Mouse (Mus musculus) liver, postnatal 0 days (tissue): ENCODE results near the gene Tmem121. TPM values are rescaled to one million over a fixed set of nuclear protein-coding genes. Genes with fewer than 3 reads are reported as not detected.

ENCODE experiments used
- ATAC-seq: fragments of 200-750 bp; cut with Nextera tagmentation; 2 replicates; pipeline ENCODE4 v1.8.0; 2017; ENCODE audit warnings: mild to moderate bottlenecking, moderate library complexity
- DNase-seq: peaks from one replicate; pipeline ENCODE4 v3.0.0-alpha.2; 2016
- H3K27ac ChIP-seq: fragments of 300-500 bp; sonication (generic); 2 replicates; pipeline ENCODE4 v1.5.1; 2014; ENCODE audit warnings: antibody characterized with exemption, moderate library complexity, mild to moderate bottlenecking, low read depth
- H3K27me3 ChIP-seq: fragments of 300-500 bp; sonication (generic); 2 replicates; pipeline ENCODE4 v1.6.1; 2014; ENCODE audit warnings: low read length, control low read depth, mixed read lengths; ENCODE audit not compliant: insufficient read depth
- H3K36me3 ChIP-seq: fragments of 300-500 bp; sonication (generic); replicated peaks from 2 replicates; pipeline ENCODE4 v1.6.1; 2014; ENCODE audit warnings: mild to moderate bottlenecking, control low read depth, low read length, moderate library complexity, mixed read lengths; ENCODE audit not compliant: insufficient read depth
- H3K4me1 ChIP-seq: fragments of 300-500 bp; sonication (generic); 2 replicates; pipeline ENCODE4 v1.6.1; 2014; ENCODE audit warnings: antibody characterized with exemption, mild to moderate bottlenecking, control low read depth; ENCODE audit not compliant: insufficient read depth
- H3K4me2 ChIP-seq: fragments of 300-500 bp; sonication (generic); 2 replicates; pipeline ENCODE4 v1.6.1; 2014; ENCODE audit warnings: low read depth, mild to moderate bottlenecking, low read length, moderate library complexity, mixed read lengths
- H3K4me3 ChIP-seq: fragments of 300-500 bp; sonication (generic); 2 replicates; pipeline ENCODE4 v1.5.1; 2014; ENCODE audit warnings: low read depth, low read length
- H3K9ac ChIP-seq: fragments of 300-500 bp; sonication (generic); replicated peaks from 2 replicates; pipeline ENCODE4 v1.6.1; 2014; ENCODE audit warnings: mild to moderate bottlenecking, moderate library complexity
- H3K9me3 ChIP-seq: fragments of 300-500 bp; sonication (generic); 2 replicates; pipeline ENCODE4 v1.6.1; 2016; ENCODE audit warnings: mild to moderate bottlenecking, control low read depth, low read length, mixed read lengths
- CTCF ChIP-seq: sonication (generic); IDR thresholded peaks from 2 replicates; pipeline ENCODE4 v1.5.1; 2016; ENCODE audit warnings: antibody characterized with exemption, low read depth
- EP300 ChIP-seq: IDR thresholded peaks from 2 replicates; pipeline ENCODE4 v1.6.1; 2016; ENCODE audit warnings: antibody characterized with exemption, low read depth, mild to moderate bottlenecking
- WGBS: fragments of 180-500 bp; shearing (Covaris S2); extraction: QIAGEN DNeasy Blood & Tissue Kit; methylation state at CpG from one replicate; pipeline ENCODE4 v1.1.7; 2014; ENCODE audit not compliant: insufficient replicate concordance; 5-methylcytosine and 5-hydroxymethylcytosine counted together
- polyA plus RNA-seq: library from polyadenylated mRNA; unstranded; fragments of >200 nt; fragmentation: Nextera tagmentation; extraction: Ambion mirVana; gene quantifications from 2 replicates; pipeline ENCODE4 v1.2.1, GENCODE M21; 2015

Tmem121 gene
- polyA plus RNA-seq, 1 experiment from 2014 or later: 0.21 TPM

DNA sequence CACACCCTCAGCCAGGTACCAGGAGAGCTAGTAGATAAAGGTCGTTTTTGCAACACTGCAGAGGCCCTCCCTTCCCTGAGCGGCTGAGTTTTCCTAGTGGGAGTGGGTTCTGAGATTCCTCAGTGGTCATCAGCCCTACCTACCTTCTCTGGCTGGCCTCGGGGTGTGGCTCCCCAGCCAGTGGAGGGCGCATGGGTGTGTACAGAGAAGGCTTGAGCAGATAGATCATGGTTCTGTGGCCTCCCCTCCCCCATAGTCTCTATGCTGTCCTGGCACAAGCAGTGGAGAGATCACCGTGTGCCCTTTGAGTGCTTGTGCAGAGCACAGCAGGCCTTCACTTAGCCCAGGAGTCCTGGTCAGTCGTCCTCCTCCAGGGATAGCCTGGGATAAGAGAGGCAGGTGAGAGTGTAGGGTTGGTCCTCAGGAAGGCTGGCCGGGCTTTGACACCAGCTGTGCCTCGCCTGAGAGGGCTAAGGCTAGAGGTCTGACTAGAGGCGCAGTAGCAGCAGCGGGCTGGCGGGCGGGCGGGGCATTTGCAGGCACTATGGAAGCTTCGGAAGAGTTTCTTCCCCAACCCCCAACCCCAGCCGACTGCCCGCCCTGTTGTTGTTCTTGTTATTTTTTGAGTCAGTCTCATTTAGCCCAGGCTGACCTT is 37.2 kb upstream of the Tmem121 start:
- Histone ChIP-seq H3K27me3 (peaks cover 20% of the 10 kb centered on the region), H3K27ac (no peak overlapping the region), H3K36me3 (0 out of 2 replicates have a peak, but pooled peaks cover 3% of the 10 kb centered on the region), H3K4me2 (no peak overlapping the region), H3K4me1 (peaks cover 37% of the 10 kb centered on the region), H3K9me3 (no peaks in the 10 kb centered on the region), H3K9ac (no peak overlapping the region), H3K4me3 (no peak overlapping the region)
- TF ChIP-seq CTCF (peak; percentile 53), EP300 (no peak)
- ATAC-seq: peak; percentile 44
- 37% methylated on average over 16 of the region's 16 CpGs for WGBS
- peak; percentile 73 for DNase-seq

DNA sequence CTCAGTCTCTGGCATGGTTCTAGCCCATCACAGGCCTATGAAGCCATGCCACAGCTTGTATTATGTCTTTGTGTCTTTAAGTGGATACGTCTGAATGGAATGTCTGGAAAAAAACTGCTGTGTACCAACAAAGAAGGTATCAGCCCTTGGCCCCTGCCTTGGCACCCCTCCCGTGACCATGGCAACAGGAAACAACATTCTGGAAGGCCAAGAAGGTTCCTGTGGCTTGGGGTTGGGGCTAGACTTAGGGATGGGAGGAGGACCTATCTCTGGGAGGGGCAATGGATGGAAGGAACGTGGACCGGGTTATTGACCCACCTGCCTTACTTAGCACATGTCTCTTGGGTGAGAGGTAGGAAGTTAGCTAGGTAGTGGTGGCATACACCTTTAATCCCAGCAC is 36.4 kb upstream of the Tmem121 start:
- DNase-seq (no peak), ATAC-seq (no peak)
- H3K4me3 ChIP-seq: no peak overlapping the region
- peaks cover 37% of the 10 kb centered on the region for H3K4me1 ChIP-seq
- 0 out of 2 replicates have a peak, but pooled peaks cover 3% of the 10 kb centered on the region for H3K36me3 ChIP-seq
- H3K9me3 ChIP-seq: no peaks in the 10 kb centered on the region
- H3K4me2 ChIP-seq: no peak overlapping the region
- H3K9ac ChIP-seq: no peak overlapping the region
- H3K27ac ChIP-seq: no peak overlapping the region
- 63% methylated on average over 4 of the region's 4 CpGs for WGBS
- no peak for TF ChIP-seq EP300
- TF ChIP-seq CTCF: no peak
- H3K27me3 ChIP-seq: peaks cover 20% of the 10 kb centered on the region

- no peak overlapping the region for H3K4me3 ChIP-seq
- no peaks in the 10 kb centered on the region for H3K36me3 ChIP-seq
- no peak overlapping the region for H3K9ac ChIP-seq
- peaks cover 41% of the 10 kb centered on the region for H3K4me1 ChIP-seq
- TF ChIP-seq CTCF (no peak), EP300 (no peak)
- H3K27me3 ChIP-seq: peaks cover 20% of the 10 kb centered on the region
- H3K4me2 ChIP-seq: no peak overlapping the region
- no peak overlapping the region for H3K27ac ChIP-seq
- H3K9me3 ChIP-seq: no peaks in the 10 kb centered on the region
- ATAC-seq: no peak
- DNase-seq: no peak
- WGBS: 52% methylated on average over 3 of the region's 3 CpGs
Observed at GRCm38 (mm10) chr12:113149896-113150295, 35.8 kb upstream of the Tmem121 start.

DNA sequence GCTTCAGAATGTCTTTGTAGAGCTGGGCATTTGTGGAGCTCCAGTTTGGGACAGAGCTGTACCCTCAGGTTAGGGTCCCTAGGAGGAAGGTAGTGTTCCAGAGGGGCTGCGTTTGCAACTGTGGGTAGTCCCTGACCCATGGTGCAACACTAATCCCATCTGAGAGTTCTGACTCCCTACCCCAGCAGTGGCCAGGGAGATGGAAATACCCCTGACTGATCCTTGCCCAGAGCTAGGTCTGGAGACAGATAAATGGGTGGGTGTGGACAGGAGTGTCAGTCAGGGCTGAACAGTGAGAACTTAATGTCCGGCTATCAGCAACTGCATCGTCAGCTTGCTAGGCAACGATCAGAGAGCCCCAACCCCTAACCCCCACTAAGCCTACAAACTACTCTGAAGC is 35.1 kb upstream of the Tmem121 start:
- WGBS: 40% methylated on average over 4 of the region's 4 CpGs
- H3K27me3 ChIP-seq: peaks cover 20% of the 10 kb centered on the region

GRCm38 (mm10) chr12:113151046-113151445 is 34.7 kb upstream of the Tmem121 start:
- 41% methylated on average over 8 of the region's 8 CpGs for whole genome bisulfite sequencing

More for the DNA sequence above, 35.1 kb upstream of the Tmem121 start:
- ATAC-seq (no peak), DNase-seq (no peak)
- Histone ChIP-seq H3K4me3 (no peak overlapping the region), H3K27ac (no peak overlapping the region), H3K4me2 (no peak overlapping the region), H3K9me3 (no peaks in the 10 kb centered on the region), H3K4me1 (peaks cover 48% of the 10 kb centered on the region), H3K9ac (no peak overlapping the region), H3K36me3 (no peaks in the 10 kb centered on the region)
- TF ChIP-seq CTCF (no peak), EP300 (no peak)

GRCm38 (mm10) chr12:113151661-113152271 is 34.0 kb upstream of the Tmem121 start:
- H3K27me3 ChIP-seq: peaks cover 18% of the 10 kb centered on the region

More at GRCm38 (mm10) chr12:113151046-113151445, 34.7 kb upstream of the Tmem121 start:
- no peak overlapping the region for H3K27ac ChIP-seq
- peaks cover 20% of the 10 kb centered on the region for H3K27me3 ChIP-seq
- no peak for DNase-seq
- 0 out of 2 replicates have a peak overlapping the region, but pooled peaks have one; percentile 75 for H3K4me2 ChIP-seq
- no peaks in the 10 kb centered on the region for H3K36me3 ChIP-seq
- H3K9me3 ChIP-seq: no peaks in the 10 kb centered on the region
- H3K4me1 ChIP-seq: peaks cover 49% of the 10 kb centered on the region
- no peak overlapping the region for H3K9ac ChIP-seq
- H3K4me3 ChIP-seq: peak overlapping the region; percentile 50; the same call in 1 of the 2 replicates
- TF ChIP-seq CTCF: no peak
- TF ChIP-seq EP300: no peak
- no peak for ATAC-seq

More at GRCm38 (mm10) chr12:113151661-113152271, 34.0 kb upstream of the Tmem121 start:
- DNase-seq (peak; percentile 62), ATAC-seq (no peak)
- no peaks in the 10 kb centered on the region for H3K9me3 ChIP-seq
- TF ChIP-seq EP300 (no peak), CTCF (no peak)
- H3K27ac ChIP-seq: no peak overlapping the region
- H3K4me2 ChIP-seq: peak overlapping the region; percentile 75
- peaks cover 46% of the 10 kb centered on the region for H3K4me1 ChIP-seq
- peak overlapping the region; percentile 50 for H3K4me3 ChIP-seq
- no peaks in the 10 kb centered on the region for H3K36me3 ChIP-seq
- peak overlapping the region; percentile 58 for H3K9ac ChIP-seq
- under 1% methylated on average over 36 of the region's 36 CpGs for WGBS
